Comparison of ENCODE assay signal across 21 mouse cellular contexts in the genomic region with DNA sequence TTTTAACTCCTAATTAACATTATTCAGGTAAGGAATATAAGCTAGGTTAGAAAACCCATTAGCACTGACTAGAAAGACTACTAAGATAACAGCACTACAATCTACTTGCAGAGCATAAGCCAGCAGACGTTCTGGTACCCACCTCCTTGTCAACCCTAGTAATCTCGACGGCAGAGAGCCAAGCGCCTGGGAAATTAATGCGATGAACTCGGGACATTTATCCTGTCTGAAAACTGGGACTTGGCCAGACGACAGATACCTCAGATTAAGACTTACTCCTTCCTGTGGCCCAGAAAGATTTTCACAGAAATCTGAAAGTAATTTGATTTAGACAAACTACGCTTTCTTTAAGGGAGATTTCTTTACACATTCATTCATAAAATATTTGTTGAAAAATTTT. TPM values are rescaled to one million over a fixed set of nuclear protein-coding genes. Genes with fewer than 3 reads are reported as not detected.
DNase-seq lines count a peak whose midpoint lies in the region; ATAC-seq lines count a peak whose summit lies in the region.
"Had no signal": no experiment of that assay in that cellular context is flagged by ENCODE, and none has a peak within 500 bp of the region (broad histone marks: within the 10 kb centered on the region; RNA-seq: fewer than 3 reads in every experiment).

No protein-coding gene starts in this region.

- no peak for ATAC-seq in kidney, embryonic 15.5 days (replicated peaks; ENCODE audit: low FRiP score)
- ATAC-seq: CD4-positive, CD25-positive, alpha-beta regulatory T cell, adult 4 months; forebrain, embryonic 14.5 days had no signal

- no peak overlapping the region for H3K9ac ChIP-seq in kidney, embryonic 15.5 days
- H3K9ac ChIP-seq: heart, embryonic 12.5 days; hindbrain, embryonic 14.5 days had no signal

- H3K4me2 ChIP-seq in kidney, embryonic 15.5 days, result no peak overlapping the region
- H3K4me2 ChIP-seq: heart, embryonic 12.5 days; hindbrain, embryonic 14.5 days had no signal

- H3K27me3 ChIP-seq in kidney, embryonic 15.5 days, result no peaks in the 10 kb centered on the region
- H3K27me3 ChIP-seq: heart, embryonic 12.5 days had no signal

- H3K27ac ChIP-seq in kidney, embryonic 15.5 days, result no peak overlapping the region
- H3K27ac ChIP-seq: embryonic facial prominence, embryonic 10.5 days; forebrain, embryonic 10.5 days; gastrocnemius, adult 2 months; hindbrain, embryonic 10.5 days; hindbrain, embryonic 14.5 days had no signal

- no peaks in the 10 kb centered on the region for H3K9me3 ChIP-seq in kidney, embryonic 15.5 days (replicated peaks)
- H3K9me3 ChIP-seq: embryonic facial prominence, embryonic 10.5 days; forebrain, embryonic 10.5 days; G1E; heart, embryonic 12.5 days; hindbrain, embryonic 10.5 days had no signal

- no peak overlapping the region for H3K4me3 ChIP-seq in kidney, embryonic 15.5 days (replicated peaks)
- H3K4me3 ChIP-seq: embryonic facial prominence, embryonic 10.5 days; forebrain, embryonic 10.5 days; gastrocnemius, adult 2 months; heart, embryonic 12.5 days; hindbrain, embryonic 10.5 days had no signal

- peak; percentile 27 to 62 for DNase-seq in adrenal gland, adult (ENCODE audit: inconsistent age in 2 of 2, low spot score in 1 of 2)
- no peak for DNase-seq in adrenal gland, adult 18-20 months (ENCODE audit: low spot score in 2 of 2)
- peak; percentile 23 to 35 for DNase-seq in cerebellum, postnatal 14 days
- no peak for DNase-seq in cerebellum, adult 9-11 months
- peak; percentile 44 to 55 for DNase-seq in kidney, postnatal 25 days
- DNase-seq in retina, postnatal 7 days (ENCODE audit: low read depth, low spot score), result peak; percentile 60
- DNase-seq: B cell, adult 2 months; cerebellum, adult 11-12 months; cerebellum, adult 9-10 months; gastrocnemius, adult 2 months; gastrocnemius, postnatal 25 days had no signal

- peaks cover 67% of the 10 kb centered on the region for H3K36me3 ChIP-seq in kidney, embryonic 15.5 days

- H3K4me1 ChIP-seq in kidney, embryonic 15.5 days, result peaks cover 6% of the 10 kb centered on the region; the same call in 1 of the 2 replicates

- 83% methylated on average over 8 of the region's 8 CpGs for whole genome bisulfite sequencing in kidney, embryonic 15.5 days

RNA-seq across cellular contexts. Expression of a gene that starts 7.7 kb away (rescaled TPM):
- total RNA-seq in adrenal gland, adult 18-20 months (2021), result 10 to 100 TPM; 34.5 to 42.0 TPM
- polyA plus RNA-seq in kidney, embryonic 15.5 days (2015; fragmentation: Nextera tagmentation; extraction: Ambion mirVana), result 67.1 and 70.8 TPM in 2 replicates

RNA-seq across cellular contexts. Expression of a gene that starts 41.4 kb away (rescaled TPM):
- total RNA-seq in adrenal gland, adult 18-20 months (2021), result not detected
- not detected in 2 replicates for polyA plus RNA-seq in kidney, embryonic 15.5 days (2015; fragmentation: Nextera tagmentation; extraction: Ambion mirVana)
- total RNA-seq: G1E; gastrocnemius, adult 2 months; gastrocnemius, postnatal 25 days had no signal
- polyA plus RNA-seq: embryonic facial prominence, embryonic 10.5 days; embryonic facial prominence, embryonic 14.5 days; forebrain, embryonic 10.5 days; forebrain, embryonic 14.5 days; G1E; hindbrain, embryonic 10.5 days; hindbrain, embryonic 14.5 days had no signal

Comparison
In these comparisons a context has a peak if more than half of its experiments do, and no peak if none do; other contexts are left out.
1. DNase-seq: peak in adrenal gland, adult (2 of 2), cerebellum, postnatal 14 days (2 of 2), kidney, postnatal 25 days (2 of 2) and retina, postnatal 7 days (single experiment); none in adrenal gland, adult 18-20 months (0 of 2) and cerebellum, adult 9-11 months (single experiment).